Mouse (Mus musculus): ENCODE results near the gene Olig3. TPM values are rescaled to one million over a fixed set of nuclear protein-coding genes. Genes with fewer than 3 reads are reported as not detected.
"Not testable (repeated sequence)": the region's sequence is repeated elsewhere in the genome, so short reads cannot be mapped to it uniquely, and the experiment has no call there.

Gene Olig3
- polyA plus RNA-seq, 1 experiment: 5.7 TPM

- no peak for TF ChIP-seq CTCF (IDR thresholded peaks at IDR 0.05; ENCODE audit: borderline replicate concordance, extremely low read depth, insufficient read depth, insufficient read length)
- no peak for TF ChIP-seq POLR2A (IDR thresholded peaks at IDR 0.05; ENCODE audit: borderline replicate concordance, extremely low read depth, insufficient read depth, insufficient read length, poor library complexity, severe bottlenecking)
- peak; percentile 60 for DNase-seq (ENCODE audit: low read depth)
Measured at GRCm38 (mm10) chr10:19362861-19363260, 6.5 kb downstream of the Olig3 start.

- DNase-seq (ENCODE audit: low read depth): peak; percentile 29
- no peak for TF ChIP-seq CTCF (IDR thresholded peaks at IDR 0.05; ENCODE audit: borderline replicate concordance, extremely low read depth, insufficient read depth, insufficient read length)
- TF ChIP-seq POLR2A (IDR thresholded peaks at IDR 0.05; ENCODE audit: borderline replicate concordance, extremely low read depth, insufficient read depth, insufficient read length, poor library complexity, severe bottlenecking): no peak
Measured at GRCm38 (mm10) chr10:19363365-19363764, 7.0 kb downstream of the Olig3 start.

- TF ChIP-seq CTCF (IDR thresholded peaks at IDR 0.05; ENCODE audit: borderline replicate concordance, extremely low read depth, insufficient read depth, insufficient read length) (no peak), POLR2A (IDR thresholded peaks at IDR 0.05; ENCODE audit: borderline replicate concordance, extremely low read depth, insufficient read depth, insufficient read length, poor library complexity, severe bottlenecking) (no peak)
- DNase-seq (ENCODE audit: low read depth): no peak
Measured at GRCm38 (mm10) chr10:19369143-19369542, 12.8 kb downstream of the Olig3 start.

- no peak for TF ChIP-seq POLR2A (IDR thresholded peaks at IDR 0.05; ENCODE audit: borderline replicate concordance, extremely low read depth, insufficient read depth, insufficient read length, poor library complexity, severe bottlenecking)
- TF ChIP-seq CTCF (IDR thresholded peaks at IDR 0.05; ENCODE audit: borderline replicate concordance, extremely low read depth, insufficient read depth, insufficient read length): no peak
- no peak for DNase-seq (ENCODE audit: low read depth)
Measured at GRCm38 (mm10) chr10:19370146-19370545, 13.8 kb downstream of the Olig3 start.

GRCm38 (mm10) chr10:19372263-19372662 is 15.9 kb downstream of the Olig3 start:
- TF ChIP-seq CTCF (IDR thresholded peaks at IDR 0.05; ENCODE audit: borderline replicate concordance, extremely low read depth, insufficient read depth, insufficient read length): no peak
- no peak for TF ChIP-seq POLR2A (IDR thresholded peaks at IDR 0.05; ENCODE audit: borderline replicate concordance, extremely low read depth, insufficient read depth, insufficient read length, poor library complexity, severe bottlenecking)
- DNase-seq (ENCODE audit: low read depth): peak; percentile 68

GRCm38 (mm10) chr10:19373797-19374196 is 17.5 kb downstream of the Olig3 start:
- peak; percentile 94 for DNase-seq (ENCODE audit: low read depth)
- TF ChIP-seq CTCF (IDR thresholded peaks at IDR 0.05; ENCODE audit: borderline replicate concordance, extremely low read depth, insufficient read depth, insufficient read length): no peak

- no peak for TF ChIP-seq POLR2A (IDR thresholded peaks at IDR 0.05; ENCODE audit: borderline replicate concordance, extremely low read depth, insufficient read depth, insufficient read length, poor library complexity, severe bottlenecking)
- no peak for TF ChIP-seq CTCF (IDR thresholded peaks at IDR 0.05; ENCODE audit: borderline replicate concordance, extremely low read depth, insufficient read depth, insufficient read length)
- DNase-seq (ENCODE audit: low read depth): peak; percentile 27
Measured at GRCm38 (mm10) chr10:19374311-19374710, 18.0 kb downstream of the Olig3 start.

GRCm38 (mm10) chr10:19375838-19376237 is 19.5 kb downstream of the Olig3 start:
- DNase-seq (ENCODE audit: low read depth): no peak
- TF ChIP-seq POLR2A (IDR thresholded peaks at IDR 0.05; ENCODE audit: borderline replicate concordance, extremely low read depth, insufficient read depth, insufficient read length, poor library complexity, severe bottlenecking) (no peak), CTCF (IDR thresholded peaks at IDR 0.05; ENCODE audit: borderline replicate concordance, extremely low read depth, insufficient read depth, insufficient read length) (no peak)

GRCm38 (mm10) chr10:19380971-19381370 is 24.6 kb downstream of the Olig3 start:
- not testable (repeated sequence) for DNase-seq (ENCODE audit: low read depth)

- DNase-seq (ENCODE audit: low read depth): no peak
- TF ChIP-seq POLR2A (IDR thresholded peaks at IDR 0.05; ENCODE audit: borderline replicate concordance, extremely low read depth, insufficient read depth, insufficient read length, poor library complexity, severe bottlenecking) (no peak), CTCF (IDR thresholded peaks at IDR 0.05; ENCODE audit: borderline replicate concordance, extremely low read depth, insufficient read depth, insufficient read length) (no peak)
Measured at GRCm38 (mm10) chr10:19384176-19384575, 27.8 kb downstream of the Olig3 start.

GRCm38 (mm10) chr10:19391819-19392218 is 35.5 kb downstream of the Olig3 start:
- DNase-seq (ENCODE audit: low read depth): peak; percentile 23
- TF ChIP-seq POLR2A (IDR thresholded peaks at IDR 0.05; ENCODE audit: borderline replicate concordance, extremely low read depth, insufficient read depth, insufficient read length, poor library complexity, severe bottlenecking) (no peak), CTCF (IDR thresholded peaks at IDR 0.05; ENCODE audit: borderline replicate concordance, extremely low read depth, insufficient read depth, insufficient read length) (no peak)

- no peak for TF ChIP-seq POLR2A (IDR thresholded peaks at IDR 0.05; ENCODE audit: borderline replicate concordance, extremely low read depth, insufficient read depth, insufficient read length, poor library complexity, severe bottlenecking)
- TF ChIP-seq CTCF (IDR thresholded peaks at IDR 0.05; ENCODE audit: borderline replicate concordance, extremely low read depth, insufficient read depth, insufficient read length): no peak
- peak; percentile 95 for DNase-seq (ENCODE audit: low read depth)
Measured at GRCm38 (mm10) chr10:19396485-19397137, 40.3 kb downstream of the Olig3 start.
